Mouse (Mus musculus) heart, postnatal 0 days (tissue): ENCODE results near the gene Ttc28. TPM values are rescaled to one million over a fixed set of nuclear protein-coding genes. Genes with fewer than 3 reads are reported as not detected.

Experiments used
- ATAC-seq: fragments of 200-750 bp; cut with Nextera tagmentation; 2 replicates; pipeline ENCODE4 v1.8.0; 2017; ENCODE audit warnings: low read depth, moderate number of reproducible peaks, moderate library complexity; ENCODE audit not compliant: insufficient read depth
- DNase-seq: peaks from one replicate; pipeline ENCODE4 v3.0.0-alpha.2; 2016; ENCODE audit warnings: low spot score
- H3K27ac ChIP-seq: fragments of 300-500 bp; sonication (generic); 2 replicates; pipeline ENCODE4 v1.5.1; 2014; ENCODE audit warnings: low read depth, mild to moderate bottlenecking
- H3K27me3 ChIP-seq: fragments of 300-500 bp; sonication (generic); 2 replicates; pipeline ENCODE4 v1.6.1; 2014; ENCODE audit warnings: low read length, mixed read lengths; ENCODE audit not compliant: control insufficient read depth, insufficient read depth
- H3K36me3 ChIP-seq: fragments of 300-500 bp; sonication (generic); replicated peaks from 2 replicates; pipeline ENCODE4 v1.6.1; 2014; ENCODE audit warnings: low read length, mixed read lengths; ENCODE audit not compliant: control insufficient read depth, insufficient read depth
- H3K4me1 ChIP-seq: fragments of 300-500 bp; sonication (generic); 2 replicates; pipeline ENCODE4 v1.6.1; 2014; ENCODE audit warnings: antibody characterized with exemption; ENCODE audit not compliant: control insufficient read depth, insufficient read depth
- H3K4me2 ChIP-seq: fragments of 300-500 bp; sonication (generic); 2 replicates; pipeline ENCODE4 v1.6.1; 2014; ENCODE audit warnings: low read depth, mild to moderate bottlenecking, low read length, moderate library complexity
- H3K4me3 ChIP-seq: fragments of 300-500 bp; sonication (generic); 2 replicates; pipeline ENCODE4 v1.5.1; 2014; ENCODE audit warnings: low read depth, low read length
- H3K9ac ChIP-seq: fragments of 300-500 bp; sonication (generic); replicated peaks from 2 replicates; pipeline ENCODE4 v1.6.1; 2014; ENCODE audit warnings: low read depth, low read length, mixed read lengths
- H3K9me3 ChIP-seq: fragments of 300-500 bp; sonication (generic); replicated peaks from 2 replicates; pipeline ENCODE4 v1.6.1; 2016; ENCODE audit warnings: low read length; ENCODE audit not compliant: control insufficient read depth
- CTCF ChIP-seq: IDR thresholded peaks from 2 replicates; pipeline ENCODE4 v1.5.1; 2016; ENCODE audit warnings: antibody characterized with exemption, control low read depth, low read depth
- EP300 ChIP-seq: IDR thresholded peaks from 2 replicates; pipeline ENCODE4 v1.6.1; 2016; ENCODE audit warnings: antibody characterized with exemption, low read depth
- WGBS: fragments of 180-500 bp; shearing (Covaris S2); extraction: QIAGEN DNeasy Blood & Tissue Kit; methylation state at CpG from one replicate; pipeline ENCODE4 v1.1.7; 2014; 5-methylcytosine and 5-hydroxymethylcytosine counted together
- polyA plus RNA-seq: library from polyadenylated mRNA; unstranded; fragments of >200 nt; fragmentation: Nextera tagmentation; extraction: Ambion mirVana; gene quantifications from 2 replicates; pipeline ENCODE4 v1.2.1, GENCODE M21; 2015
- total RNA-seq: library from RNA; depleted of rRNA; stranded (reverse); fragments of >200 nt; gene quantifications from 2 replicates; pipeline ENCODE4 v1.2.3, GENCODE M21; 2014; ENCODE audit warnings: low replicate concordance

The Ttc28 gene
- total and polyA plus RNA-seq, 2 experiments from 2014 or later, result 4.6 to 14.2 TPM

- WGBS, result 90% methylated on average over 6 of the region's 6 CpGs
- Histone ChIP-seq H3K27ac (no peak overlapping the region), H3K4me1 (peaks cover 25% of the 10 kb centered on the region), H3K4me3 (no peak overlapping the region), H3K27me3 (no peaks in the 10 kb centered on the region), H3K36me3 (no peaks in the 10 kb centered on the region), H3K9me3 (no peaks in the 10 kb centered on the region), H3K4me2 (no peak overlapping the region), H3K9ac (no peak overlapping the region)
- DNase-seq, result no peak
- ATAC-seq, result no peak
- TF ChIP-seq CTCF (no peak), EP300 (no peak)
Observed at GRCm38 (mm10) chr5:111008431-111008830, 128.8 kb downstream of the Ttc28 start.

GRCm38 (mm10) chr5:111011271-111011670 is 131.7 kb downstream of the Ttc28 start:
- Histone ChIP-seq H3K4me3 (no peak overlapping the region), H3K27ac (no peak overlapping the region), H3K4me2 (no peak overlapping the region), H3K36me3 (no peaks in the 10 kb centered on the region), H3K9ac (no peak overlapping the region), H3K27me3 (no peaks in the 10 kb centered on the region), H3K4me1 (peaks cover 24% of the 10 kb centered on the region), H3K9me3 (no peaks in the 10 kb centered on the region)
- TF ChIP-seq EP300 (no peak), CTCF (peak; percentile 62)
- ATAC-seq, result peak; percentile 89
- 18% methylated on average over 8 of the region's 8 CpGs for WGBS
- peak; percentile 82 for DNase-seq

GRCm38 (mm10) chr5:111012064-111012463 is 132.5 kb downstream of the Ttc28 start:
- ATAC-seq (no peak), DNase-seq (no peak)
- H3K4me1 ChIP-seq, result peaks cover 18% of the 10 kb centered on the region; the same call in 1 of the 2 replicates
- 76% methylated on average over 11 of the region's 11 CpGs for WGBS
- no peak overlapping the region for H3K4me2 ChIP-seq
- H3K36me3 ChIP-seq, result no peaks in the 10 kb centered on the region
- no peak overlapping the region for H3K4me3 ChIP-seq
- no peaks in the 10 kb centered on the region for H3K9me3 ChIP-seq
- TF ChIP-seq EP300 (no peak), CTCF (no peak)
- no peak overlapping the region for H3K27ac ChIP-seq
- no peaks in the 10 kb centered on the region for H3K27me3 ChIP-seq
- H3K9ac ChIP-seq, result no peak overlapping the region

- H3K9ac ChIP-seq, result no peak overlapping the region
- H3K9me3 ChIP-seq, result no peaks in the 10 kb centered on the region
- H3K4me3 ChIP-seq, result no peak overlapping the region
- 75% methylated on average over 7 of the region's 7 CpGs for WGBS
- DNase-seq (no peak), ATAC-seq (no peak)
- H3K4me2 ChIP-seq, result no peak overlapping the region
- H3K27ac ChIP-seq, result no peak overlapping the region
- H3K4me1 ChIP-seq, result peaks cover 13% of the 10 kb centered on the region; the same call in 1 of the 2 replicates
- no peaks in the 10 kb centered on the region for H3K27me3 ChIP-seq
- TF ChIP-seq CTCF, result no peak
- no peaks in the 10 kb centered on the region for H3K36me3 ChIP-seq
Observed at GRCm38 (mm10) chr5:111012587-111012986, 133.0 kb downstream of the Ttc28 start.

GRCm38 (mm10) chr5:111014960-111015359 is 135.4 kb downstream of the Ttc28 start:
- Histone ChIP-seq H3K9ac (no peak overlapping the region), H3K4me3 (no peak overlapping the region), H3K36me3 (no peaks in the 10 kb centered on the region), H3K9me3 (no peaks in the 10 kb centered on the region), H3K27ac (no peak overlapping the region), H3K4me2 (no peak overlapping the region), H3K27me3 (no peaks in the 10 kb centered on the region), H3K4me1 (peaks cover 17% of the 10 kb centered on the region)
- TF ChIP-seq EP300, result no peak
- no peak for TF ChIP-seq CTCF
- DNase-seq (no peak), ATAC-seq (no peak)
- WGBS, result 87% methylated on average over 4 of the region's 4 CpGs

GRCm38 (mm10) chr5:111017319-111017718 is 137.7 kb downstream of the Ttc28 start:
- H3K27me3 ChIP-seq, result no peaks in the 10 kb centered on the region
- no peak overlapping the region for H3K4me2 ChIP-seq
- H3K4me1 ChIP-seq, result peaks cover 6% of the 10 kb centered on the region; the same call in 1 of the 2 replicates
- WGBS, result 85% methylated on average over 4 of the region's 4 CpGs
- no peak overlapping the region for H3K27ac ChIP-seq
- no peaks in the 10 kb centered on the region for H3K9me3 ChIP-seq
- no peak overlapping the region for H3K9ac ChIP-seq
- no peak overlapping the region for H3K4me3 ChIP-seq
- ATAC-seq, result no peak
- H3K36me3 ChIP-seq, result no peaks in the 10 kb centered on the region
- TF ChIP-seq EP300, result no peak
- no peak for TF ChIP-seq CTCF
- no peak for DNase-seq
